Mouse (Mus musculus): ENCODE data around the gene Hck.

The Hck gene

DNA sequence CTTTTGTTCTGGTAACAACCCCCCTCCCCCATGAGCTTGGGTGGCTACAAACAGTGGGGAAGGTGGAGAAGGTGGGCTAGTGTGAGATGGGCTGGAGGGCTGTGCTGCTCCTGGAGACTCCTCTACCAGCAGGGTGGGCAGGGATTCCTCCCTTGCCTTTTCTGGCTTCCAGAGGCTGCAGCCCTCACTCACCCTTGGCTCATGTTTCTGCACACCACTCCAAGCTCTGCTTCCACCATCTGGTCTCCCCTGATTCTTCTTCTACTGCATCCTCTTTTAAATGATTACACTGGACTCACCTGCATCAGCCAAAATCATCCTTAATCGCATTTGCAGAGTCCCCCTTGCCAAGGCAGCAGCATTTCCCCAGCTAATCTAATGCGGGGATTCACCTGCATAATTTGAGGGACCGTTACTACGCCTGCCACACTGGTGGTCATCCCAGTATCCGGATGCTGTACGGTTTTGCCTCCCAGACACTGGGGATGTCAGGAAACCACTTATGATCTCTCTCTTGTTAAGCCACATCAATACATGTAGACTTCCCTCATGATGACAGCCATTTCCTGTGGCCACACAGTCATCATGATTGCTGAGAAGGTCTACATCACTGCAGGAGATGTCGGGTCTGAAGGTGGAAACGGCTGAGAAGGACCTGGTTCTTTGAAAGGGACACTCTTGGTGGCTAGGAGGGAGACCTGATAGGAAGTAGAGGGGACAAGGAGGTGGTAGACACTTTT, 43.8 kb downstream of the Hck start:
- DNase-seq, result no peak

DNA sequence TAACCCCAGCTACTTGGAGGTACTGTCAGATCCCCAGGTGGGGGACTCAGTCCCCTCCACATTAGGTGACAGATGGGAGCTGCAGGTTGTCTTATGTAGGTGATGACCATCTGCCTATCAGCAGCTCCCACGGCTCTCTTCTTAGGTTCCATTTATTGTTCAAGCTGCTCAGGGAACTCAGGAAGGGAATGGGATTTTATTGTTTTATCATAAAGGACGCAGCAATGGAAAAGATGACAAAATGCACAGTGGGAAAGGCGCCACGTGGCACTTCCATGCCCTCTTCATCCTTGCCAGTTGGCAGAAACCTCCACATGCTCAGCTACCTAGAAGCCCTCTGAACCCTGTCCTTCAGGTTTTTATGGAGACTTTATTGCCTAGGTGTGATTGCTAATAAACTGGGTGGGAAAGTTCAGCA, 44.8 kb downstream of the Hck start:
- DNase-seq, result no peak

DNA sequence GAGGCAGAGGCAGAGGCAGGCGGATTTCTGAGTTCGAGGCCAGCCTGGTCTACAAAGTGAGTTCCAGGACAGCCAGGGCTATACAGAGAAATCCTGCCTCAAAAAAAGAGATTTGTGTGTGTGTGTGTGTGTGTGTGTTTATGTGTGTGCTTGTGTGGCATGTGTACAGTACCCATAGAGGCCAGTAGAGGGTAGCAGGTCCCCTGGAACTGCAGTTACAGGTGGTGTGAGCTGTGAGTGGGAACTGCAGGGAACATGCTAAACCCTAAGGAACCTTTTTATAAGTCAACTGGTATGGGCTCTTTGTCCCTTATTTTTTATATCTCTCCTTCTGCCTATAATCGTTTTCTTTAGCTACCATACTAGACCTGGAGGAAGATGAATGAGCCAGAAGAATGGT, 49.0 kb downstream of the Hck start:
- DNase-seq, result peak; percentile 19 to 29

DNA sequence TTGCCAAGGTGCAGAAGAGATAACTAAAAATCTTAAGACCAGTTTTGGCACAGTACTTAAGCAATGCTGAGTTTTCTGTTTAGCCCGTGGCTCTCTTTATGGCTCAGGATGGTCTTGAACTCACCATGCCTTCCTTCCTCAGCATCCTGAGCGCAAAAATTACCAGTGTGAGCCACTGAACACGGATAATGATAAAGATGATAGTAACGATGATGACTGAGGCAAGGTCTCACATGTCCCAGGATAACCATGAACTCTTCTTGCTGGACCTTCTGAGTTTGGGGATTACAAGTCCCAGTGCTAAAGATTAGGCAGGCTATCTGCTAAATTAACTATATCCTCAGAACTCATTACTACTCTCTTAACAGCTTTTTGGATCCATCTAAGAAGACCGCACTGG, 51.9 kb downstream of the Hck start:
- DNase-seq, result no peak

DNA sequence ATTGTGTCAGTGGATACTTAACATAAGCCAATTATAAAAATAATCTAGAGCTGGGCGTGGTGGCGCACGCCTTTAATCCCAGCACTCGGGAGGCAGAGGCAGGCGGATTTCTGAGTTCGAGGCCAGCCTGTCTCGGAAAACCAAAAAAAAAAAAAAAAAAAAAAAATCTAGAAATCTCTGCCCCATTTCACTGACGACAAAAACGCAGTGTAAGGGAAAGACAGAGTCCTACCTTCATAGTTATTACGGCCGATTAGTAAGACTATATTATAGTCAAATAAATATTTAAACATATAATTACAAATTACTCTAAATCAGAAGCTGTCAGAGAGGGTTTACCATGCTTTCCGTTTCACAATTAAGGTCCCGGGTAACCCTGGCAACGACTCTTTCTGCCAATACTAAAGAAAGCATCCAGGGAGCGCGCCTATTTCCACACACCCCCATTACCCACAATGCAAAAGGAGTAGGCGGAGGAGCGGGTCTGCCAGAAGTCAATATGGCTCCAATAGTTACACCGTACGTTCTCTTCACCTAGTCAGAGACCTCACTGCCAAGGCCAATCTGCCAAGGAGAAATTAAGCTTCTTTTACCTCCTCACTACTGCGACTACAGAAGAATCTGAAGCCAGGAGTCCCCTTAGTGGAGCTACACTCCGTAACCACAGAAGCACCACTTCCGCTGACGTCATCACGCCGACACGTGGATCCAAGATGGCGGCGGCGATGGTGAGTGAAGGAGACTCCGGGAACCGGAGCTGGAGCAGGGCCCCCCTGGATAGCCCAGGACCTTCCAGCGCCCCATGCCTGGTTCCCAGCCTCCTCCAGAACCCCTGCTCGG, 52.8 kb downstream of the Hck start, which contains the start of gene Tm9sf4:
Gene Tm9sf4, plus strand, starts transcription at position 460 of the 840 bp plus-strand sequence.
- DNase-seq, result peak; percentile 85 to 88

DNA sequence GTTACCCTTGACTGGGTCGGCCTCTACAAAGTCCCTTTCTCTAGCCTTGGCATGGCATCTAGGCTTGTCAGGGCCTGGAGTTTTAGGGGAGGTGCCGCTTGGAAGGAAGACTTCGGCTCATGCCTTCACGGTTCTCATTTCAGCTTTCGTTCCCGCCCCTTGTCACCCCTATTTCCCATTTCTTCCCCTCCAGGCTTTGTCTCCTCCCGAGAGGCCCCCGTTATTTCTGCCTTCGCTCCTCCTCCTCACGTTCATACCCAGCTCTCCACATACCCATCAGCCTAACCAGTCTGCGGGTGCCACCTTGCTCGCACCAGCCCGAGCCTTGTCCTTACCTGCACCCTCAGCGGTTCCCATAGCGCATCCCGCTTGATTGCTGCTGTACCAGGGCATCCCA, 53.4 kb downstream of the Hck start:
- no peak for DNase-seq

DNA sequence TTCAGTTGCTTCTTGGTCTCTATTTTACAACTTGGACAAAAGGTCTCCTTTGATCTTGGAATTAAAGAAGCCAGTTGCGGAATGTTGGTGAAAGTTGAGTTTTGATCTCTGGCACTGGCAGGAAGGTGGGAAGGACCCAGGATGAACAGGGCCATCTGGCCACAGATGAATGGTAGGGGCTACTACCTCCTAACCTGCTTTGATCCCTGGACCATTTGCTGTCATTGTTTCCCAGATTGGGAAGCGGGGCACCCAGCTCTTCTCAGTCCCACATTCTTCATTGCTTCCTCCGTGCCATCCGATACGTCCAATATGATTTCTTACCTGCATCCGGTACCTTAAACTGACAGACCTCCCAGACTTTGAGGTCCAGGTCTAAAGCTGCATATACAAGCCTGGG, 58.9 kb downstream of the Hck start:
- no peak for DNase-seq

DNA sequence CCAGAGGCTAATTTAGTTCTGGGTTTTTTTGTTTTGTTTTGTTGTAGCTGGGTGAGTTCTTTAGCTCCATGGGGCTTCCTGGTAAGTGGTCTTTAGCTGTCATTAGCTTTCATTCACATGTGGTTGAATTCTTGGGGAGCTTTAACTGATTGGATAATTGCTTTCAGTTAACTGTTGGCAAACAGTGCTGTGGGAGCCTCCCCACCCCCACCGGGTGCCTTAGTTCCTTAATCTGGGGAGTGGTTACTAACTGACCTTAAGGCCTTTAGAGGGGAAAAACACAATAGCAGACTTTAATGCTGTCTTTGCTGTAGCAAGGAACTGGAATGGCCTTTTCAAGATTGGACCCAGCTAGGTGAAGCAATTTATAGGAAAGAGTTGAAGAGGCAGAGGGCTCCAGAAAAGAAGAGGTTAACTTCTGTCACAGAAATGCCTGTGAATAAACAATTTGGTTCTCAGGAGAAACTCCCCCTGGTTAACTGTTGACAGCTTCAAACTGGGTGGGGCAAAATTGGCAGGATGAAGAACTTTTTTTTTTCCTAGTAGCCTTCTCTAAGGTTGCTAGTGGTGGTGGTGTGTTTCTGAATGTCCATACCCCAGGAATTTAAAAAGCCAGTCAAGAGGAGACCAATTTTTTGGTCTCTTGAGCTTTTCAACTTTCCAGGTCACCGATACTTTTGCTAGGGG, 60.0 kb downstream of the Hck start:
- no peak for DNase-seq

DNA sequence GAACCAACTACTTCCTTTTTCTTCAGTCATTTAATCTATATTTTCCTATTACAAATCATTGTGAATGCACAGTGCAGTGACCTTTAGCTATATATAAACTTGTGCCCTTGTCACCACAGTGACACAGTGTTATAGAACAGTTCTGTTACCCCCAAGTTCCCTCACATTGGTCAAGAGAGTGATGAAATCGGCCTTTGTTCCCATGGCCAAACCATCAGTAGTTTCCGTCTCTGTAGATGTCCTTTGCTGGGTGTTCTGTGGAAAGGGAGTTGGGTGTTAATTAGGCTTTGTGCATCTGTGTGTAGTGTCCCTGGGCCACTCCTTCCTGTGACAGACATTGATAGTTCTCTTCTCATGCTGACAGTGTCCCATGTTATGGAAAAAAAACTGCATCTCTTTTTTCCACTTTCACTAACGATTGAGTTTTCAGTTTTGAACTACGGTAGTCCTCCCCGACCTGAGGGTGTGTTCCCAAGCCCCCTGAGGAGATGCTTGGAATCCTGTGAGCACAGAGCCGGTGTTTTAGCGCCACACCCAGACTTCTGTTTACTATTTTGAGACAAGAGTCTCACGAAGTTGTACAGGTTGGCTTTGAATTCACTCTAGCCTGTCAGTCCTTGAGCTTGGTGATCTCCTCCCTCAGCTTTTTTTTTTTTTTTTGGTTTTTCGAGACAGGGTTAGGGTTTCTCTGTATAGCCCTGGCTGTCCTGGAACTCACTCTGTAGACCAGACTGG, 62.4 kb downstream of the Hck start:
- no peak for DNase-seq

DNA sequence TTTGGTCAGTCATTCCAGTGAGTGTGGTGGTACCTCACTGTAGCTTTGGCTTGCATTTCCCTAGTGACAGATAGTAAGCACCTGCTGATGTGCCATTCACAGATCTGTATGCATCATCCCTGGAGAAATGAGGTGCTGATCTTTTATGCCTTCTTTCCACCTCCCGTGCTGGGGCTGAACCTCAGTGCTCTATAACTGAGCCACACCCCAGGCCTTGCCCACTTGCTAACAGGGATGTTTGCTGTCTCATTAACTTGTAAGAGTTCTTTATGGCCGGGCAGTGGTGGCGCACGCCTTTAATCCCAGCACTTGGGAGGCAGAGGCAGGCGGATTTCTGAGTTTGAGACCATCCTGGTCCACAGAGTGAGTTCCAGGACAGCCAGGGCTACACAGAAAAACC, 63.7 kb downstream of the Hck start:
- no peak for DNase-seq

DNA sequence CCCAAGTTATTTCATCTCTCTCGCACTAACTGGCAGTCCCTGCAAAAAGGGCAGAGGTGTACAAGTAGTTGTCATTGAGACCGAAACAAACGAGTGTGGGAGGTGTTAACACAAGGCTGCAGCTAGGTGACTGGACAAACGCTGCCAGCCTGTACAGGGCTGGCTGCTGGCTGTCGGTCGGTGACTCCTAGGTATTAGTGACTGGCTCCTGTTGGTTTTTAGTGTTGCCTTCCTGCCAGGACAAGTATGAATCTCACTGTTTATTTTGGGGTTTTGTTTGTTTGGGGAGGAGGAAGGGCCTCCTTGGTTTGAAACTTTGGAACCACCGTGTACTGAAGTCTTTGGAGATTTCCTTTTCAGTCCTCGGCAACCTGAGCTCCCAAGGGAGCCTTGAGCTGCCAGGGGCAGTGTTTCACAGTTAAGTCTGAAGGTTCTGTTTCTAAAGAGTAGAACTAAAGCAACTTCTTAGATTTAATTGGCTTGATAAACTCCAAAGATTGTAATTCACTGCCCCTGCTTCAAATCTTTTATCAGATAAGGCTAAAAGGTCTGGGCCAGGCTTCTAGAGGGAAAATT, 67.8 kb downstream of the Hck start:
- no peak for DNase-seq

DNA sequence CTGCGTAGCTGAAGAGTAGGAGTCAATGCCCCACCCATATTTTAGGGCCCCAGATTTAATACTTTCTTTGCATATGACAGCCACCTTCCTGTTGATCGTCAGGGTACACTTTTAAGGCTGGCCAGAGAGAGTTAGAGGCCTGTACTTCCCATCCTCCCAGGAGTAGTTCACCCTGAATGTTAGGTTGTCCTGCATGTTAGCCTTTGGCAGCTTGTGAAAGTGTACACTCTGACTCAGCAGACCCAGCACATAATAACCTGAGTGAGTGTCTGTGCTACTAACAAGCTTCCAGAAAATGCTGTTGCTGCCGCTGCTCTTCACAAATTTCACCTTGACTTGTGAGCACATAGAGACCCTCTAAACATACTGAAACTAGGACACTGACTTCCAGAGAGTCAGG, 68.9 kb downstream of the Hck start:
- no peak for DNase-seq

DNA sequence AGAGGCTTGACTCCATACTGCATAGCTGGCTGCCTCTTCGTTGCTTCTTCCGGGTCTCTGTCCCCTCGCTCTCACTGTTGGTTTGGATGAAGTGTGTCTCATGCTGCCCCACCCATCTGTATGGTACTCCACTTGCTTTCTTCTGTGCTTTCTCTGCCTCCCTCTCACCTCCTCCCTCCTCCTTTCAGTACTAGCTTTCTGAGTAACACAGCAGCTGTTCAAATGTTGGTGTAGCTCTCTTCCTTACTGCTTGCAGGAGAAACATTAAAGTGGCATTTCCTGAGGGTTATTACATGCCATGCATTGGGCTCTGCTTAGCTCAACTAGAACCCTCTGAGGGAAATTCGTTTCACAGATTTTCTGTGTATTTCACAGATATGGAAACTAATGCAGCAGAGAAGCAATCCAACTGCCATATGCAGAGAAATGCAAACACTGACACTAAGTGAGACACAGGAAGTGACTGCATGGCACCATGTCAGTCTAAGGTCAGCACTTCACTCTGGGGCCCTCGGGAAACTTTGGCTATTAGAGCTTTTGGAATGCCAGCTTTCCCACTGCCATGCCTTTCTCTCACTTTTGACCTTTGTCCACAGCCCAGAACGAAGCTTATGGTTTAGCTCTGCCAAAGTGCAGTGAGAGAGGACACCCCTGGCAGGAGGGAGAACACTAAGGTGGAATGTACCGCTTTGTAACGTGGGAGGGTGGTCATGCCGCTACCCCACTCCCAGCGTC, 71.0 kb downstream of the Hck start:
- DNase-seq, result no peak

DNA sequence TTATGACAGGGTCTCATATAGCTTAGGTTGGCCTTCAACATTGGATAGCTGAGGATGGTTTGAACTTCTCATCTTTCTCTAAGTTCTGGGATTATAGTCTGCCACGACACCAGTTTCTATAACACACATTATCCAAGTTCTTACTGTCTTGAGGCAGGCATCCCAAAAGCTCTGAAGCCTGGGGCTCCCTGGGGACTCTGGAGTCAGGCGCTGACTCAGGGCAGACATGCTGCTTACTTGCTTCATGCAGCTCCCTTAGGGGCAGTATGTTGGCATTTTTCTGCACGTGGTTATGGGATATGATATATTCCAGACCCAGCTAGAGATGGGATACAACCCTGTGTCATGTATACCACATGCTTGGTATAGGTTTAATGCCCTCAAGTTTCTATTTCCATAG, 71.7 kb downstream of the Hck start:
- DNase-seq, result no peak

DNA sequence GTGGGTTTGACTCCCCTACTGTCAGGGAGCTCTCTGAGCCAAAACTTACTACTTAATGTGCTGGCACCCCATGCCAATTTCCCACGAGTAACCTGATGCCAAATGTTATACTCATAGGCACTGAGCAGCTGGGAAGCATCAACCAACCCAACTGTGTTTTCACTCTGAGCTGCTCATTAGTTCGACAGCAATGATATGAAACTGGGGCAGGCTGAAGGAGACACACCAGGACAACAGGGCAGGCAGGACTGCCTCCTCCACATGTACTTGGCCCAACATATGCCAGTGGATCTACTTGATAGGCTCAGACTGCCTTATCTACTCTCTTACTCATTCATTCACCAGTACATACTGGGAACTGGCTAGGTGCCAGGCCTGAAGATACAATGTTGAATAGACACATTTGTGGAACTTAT, 77.9 kb downstream of the Hck start:
- no peak for DNase-seq

DNA sequence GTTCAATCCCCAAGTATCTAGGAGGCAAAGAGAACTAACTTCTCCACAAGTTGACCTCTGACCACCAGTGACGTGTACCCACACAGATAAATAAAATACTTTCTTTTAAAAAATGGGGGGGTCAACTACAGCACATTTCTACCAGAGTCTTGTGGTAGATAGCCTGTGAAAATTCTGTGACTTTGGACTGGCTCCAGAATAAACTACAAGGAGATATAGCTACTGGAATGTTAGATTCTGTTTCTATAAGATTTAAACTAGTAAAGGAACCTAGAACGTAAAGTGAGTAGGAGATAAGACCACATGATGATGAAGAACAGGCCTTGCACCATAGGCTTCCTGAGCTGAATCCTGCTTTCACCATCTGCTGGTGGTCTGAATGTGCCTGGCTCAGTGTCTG, 79.6 kb downstream of the Hck start:
- no peak for DNase-seq

DNA sequence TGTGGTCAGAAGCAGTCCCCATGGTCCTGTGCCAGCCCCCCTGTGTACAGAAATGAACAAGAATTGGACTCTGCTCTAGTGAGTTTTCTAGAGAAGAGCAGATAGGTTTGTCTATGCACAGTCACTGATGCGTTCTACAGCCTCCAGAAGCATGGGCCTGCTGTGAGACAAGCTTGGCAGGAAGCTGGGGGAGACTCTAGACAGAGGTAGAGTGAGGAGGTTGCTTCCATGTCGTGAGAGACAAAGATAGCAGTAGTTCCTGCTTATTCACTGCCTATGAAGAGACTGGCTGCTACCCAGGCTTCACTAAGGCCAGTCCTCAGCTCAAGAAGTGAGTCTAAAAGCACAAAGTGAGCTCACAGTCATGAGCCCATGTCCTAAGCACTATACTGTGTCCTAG, 83.0 kb downstream of the Hck start:
- no peak for DNase-seq

DNA sequence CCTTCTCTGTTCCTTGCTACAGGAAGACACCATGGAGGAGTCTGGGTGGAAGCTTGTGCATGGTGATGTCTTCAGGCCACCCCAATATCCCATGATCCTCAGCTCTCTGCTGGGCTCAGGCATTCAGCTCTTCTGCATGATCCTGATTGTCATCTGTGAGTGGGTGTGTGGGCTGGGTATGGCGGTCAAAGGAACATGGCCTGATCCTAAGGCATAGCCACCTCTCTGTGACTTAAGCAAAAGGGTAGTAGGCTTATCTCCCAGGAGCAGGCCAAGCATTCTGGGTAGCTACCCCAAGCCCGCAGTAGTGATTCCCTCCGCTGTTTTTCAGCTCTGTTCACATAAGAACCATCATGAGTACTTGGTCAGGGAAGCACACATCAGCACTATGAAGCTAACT, 86.0 kb downstream of the Hck start:
- no peak for DNase-seq

DNA sequence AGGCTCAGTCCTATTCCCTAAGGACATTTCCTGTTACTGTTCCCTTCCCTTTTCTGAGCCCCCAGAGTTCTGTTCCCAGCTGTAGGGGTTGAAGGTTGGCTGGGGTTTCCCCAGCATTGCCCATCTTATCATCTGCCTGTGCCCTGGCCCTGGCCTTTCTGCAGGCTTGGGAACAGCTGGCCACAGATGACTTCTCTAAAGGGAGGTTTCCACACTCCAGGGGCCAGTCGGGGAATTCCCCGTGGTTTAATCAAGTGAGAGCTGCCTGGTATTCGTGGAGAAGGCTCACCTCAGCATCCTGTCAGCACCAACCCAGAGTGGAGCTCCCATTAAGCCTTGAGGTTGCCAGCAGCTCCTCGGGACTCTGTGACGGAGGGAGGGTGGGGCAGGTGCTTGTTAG, 90.2 kb downstream of the Hck start:
- DNase-seq, result no peak

DNA sequence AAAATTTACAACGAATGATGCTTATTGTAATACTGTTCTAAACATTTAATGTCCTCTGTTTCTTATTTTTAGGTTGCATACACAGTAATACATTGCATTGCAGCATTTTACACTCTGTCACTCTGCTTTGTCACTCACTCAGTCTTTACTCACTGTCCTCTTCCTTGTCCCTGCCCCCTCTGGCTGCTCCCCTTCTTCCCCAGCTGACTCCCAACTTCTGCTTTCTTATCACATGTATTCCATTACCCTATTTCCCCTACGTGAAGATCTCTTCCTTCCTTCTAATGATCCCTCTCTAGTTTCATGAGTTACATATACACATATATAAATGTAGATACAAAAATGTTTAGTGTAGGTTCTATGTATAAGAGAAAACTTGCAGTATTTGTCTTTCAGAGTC, 90.8 kb downstream of the Hck start:
- no peak for DNase-seq

All from thymus, postnatal 36 days (tissue).